Mouse (Mus musculus) embryonic facial prominence, embryonic 14.5 days (tissue): ENCODE results near the gene Prss36. TPM values are rescaled to one million over a fixed set of nuclear protein-coding genes. Genes with fewer than 3 reads are reported as not detected.
A peak's percentile ranks its signal among the peaks of the same experiment; 100 is the strongest.
"Not testable (repeated sequence)": the region's sequence is repeated elsewhere in the genome, so short reads cannot be mapped to it uniquely, and the experiment has no call there.

Source experiments
- ATAC-seq: fragments of 200-750 bp; cut with Nextera tagmentation; 2 replicates; pipeline ENCODE4 v1.8.0; 2017; ENCODE audit warnings: low read depth, moderate number of reproducible peaks, moderate TSS enrichment
- DNase-seq: peaks from one replicate; pipeline ENCODE4 v3.0.0-alpha.2; 2015; ENCODE audit warnings: low spot score
- H3K27ac ChIP-seq: fragments of 300-500 bp; sonication (generic); replicated peaks from 2 replicates; pipeline ENCODE4 v1.5.1; 2014; ENCODE audit warnings: low read depth, mild to moderate bottlenecking, low read length, moderate library complexity
- H3K27me3 ChIP-seq: fragments of 300-500 bp; sonication (generic); replicated peaks from 2 replicates; pipeline ENCODE4 v1.6.1; 2014; ENCODE audit warnings: low read length; ENCODE audit not compliant: control insufficient read depth, insufficient read depth
- H3K36me3 ChIP-seq: fragments of 300-500 bp; sonication (generic); 2 replicates; pipeline ENCODE4 v1.6.1; 2014; ENCODE audit warnings: low read length, mixed read lengths; ENCODE audit not compliant: control insufficient read depth, insufficient read depth
- H3K4me1 ChIP-seq: fragments of 300-500 bp; sonication (generic); 2 replicates; pipeline ENCODE4 v1.6.1; 2014; ENCODE audit warnings: antibody characterized with exemption, low read length; ENCODE audit not compliant: control insufficient read depth, insufficient read depth
- H3K4me2 ChIP-seq: fragments of 300-500 bp; sonication (generic); 2 replicates; pipeline ENCODE4 v1.6.1; 2014; ENCODE audit warnings: low read depth, mild to moderate bottlenecking, low read length, moderate library complexity, mixed read lengths
- H3K4me3 ChIP-seq: fragments of 300-500 bp; sonication (generic); 2 replicates; pipeline ENCODE4 v1.5.1; 2014; ENCODE audit warnings: low read depth, mild to moderate bottlenecking, low read length
- H3K9ac ChIP-seq: fragments of 300-500 bp; sonication (generic); 2 replicates; pipeline ENCODE4 v1.6.1; 2014; ENCODE audit warnings: low read depth, mild to moderate bottlenecking, low read length, moderate library complexity, mixed read lengths
- H3K9me3 ChIP-seq: fragments of 300-500 bp; sonication (generic); 2 replicates; pipeline ENCODE4 v1.6.1; 2016; ENCODE audit warnings: low read length; ENCODE audit not compliant: control insufficient read depth
- WGBS: fragments of 180-500 bp; shearing (Covaris S2); extraction: QIAGEN DNeasy Blood & Tissue Kit; methylation state at CpG from one replicate; pipeline ENCODE4 v1.1.7; 2014; 5-methylcytosine and 5-hydroxymethylcytosine counted together
- polyA plus RNA-seq: library from polyadenylated mRNA; unstranded; fragments of >200 nt; fragmentation: Nextera tagmentation; extraction: Ambion mirVana; gene quantifications from 2 replicates; pipeline ENCODE4 v1.2.1, GENCODE M21; 2014

Prss36 gene
- polyA plus RNA-seq, 1 experiment from 2014 or later, result 10.6 TPM

DNA sequence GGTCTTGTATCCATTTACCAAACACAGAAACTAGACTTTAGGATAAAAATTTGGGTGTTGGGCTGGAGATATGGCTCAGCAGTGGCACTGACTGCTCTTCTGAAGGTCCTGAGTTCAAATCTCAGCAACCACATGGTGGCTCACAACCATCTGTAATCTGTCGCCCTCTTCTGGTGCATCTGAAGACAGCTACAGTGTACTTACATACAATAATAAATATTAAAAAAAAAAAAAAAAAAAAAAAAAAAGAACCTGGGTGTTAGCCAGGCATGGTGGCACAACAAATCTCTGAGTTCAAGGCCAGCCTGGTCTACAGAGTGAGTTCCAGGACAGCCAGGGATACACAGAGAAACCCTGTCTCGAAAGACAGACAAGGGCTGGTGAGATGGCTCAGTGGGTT lies 4.4 kb downstream of the Prss36 start:
- H3K27me3 ChIP-seq, result peaks cover 29% of the 10 kb centered on the region
- H3K27ac ChIP-seq, ATAC-seq, DNase-seq, H3K4me3 ChIP-seq, H3K9me3 ChIP-seq, H3K4me1 ChIP-seq, H3K9ac ChIP-seq, H3K4me2 ChIP-seq, H3K36me3 ChIP-seq: not testable (repeated sequence)
- WGBS, result 53% methylated on average over 2 of the region's 2 CpGs

DNA sequence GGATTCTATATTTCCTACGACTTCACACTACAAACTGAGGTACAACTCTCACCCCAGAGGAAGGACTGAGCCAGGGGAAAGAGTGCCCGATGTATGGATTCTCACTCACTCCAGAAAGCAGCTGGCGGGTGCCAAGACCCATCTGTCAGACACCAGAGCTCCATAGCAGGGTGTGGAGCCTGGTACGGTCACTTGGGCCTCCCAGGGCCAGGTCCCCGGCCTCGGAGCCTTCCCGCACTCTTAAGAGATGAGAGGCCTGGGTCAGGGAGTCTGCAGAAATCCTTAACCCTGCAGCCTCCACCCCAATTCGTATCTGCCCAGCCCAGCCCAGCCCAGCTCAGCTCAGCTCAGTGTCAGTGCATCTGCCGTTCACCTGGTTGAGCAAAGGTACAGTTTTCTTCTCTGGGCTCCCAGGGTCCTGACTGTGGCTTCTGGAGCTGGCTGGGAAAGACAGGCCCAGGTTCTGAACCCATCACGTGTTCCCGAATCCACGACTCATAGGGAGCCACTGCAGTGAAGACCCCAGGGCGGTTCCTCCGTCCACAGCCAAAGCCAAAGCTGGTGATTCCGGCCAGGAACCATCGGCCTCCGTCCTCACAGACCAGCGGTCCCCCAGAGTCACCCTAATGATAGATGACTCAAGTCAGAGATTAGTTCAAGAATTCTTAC lies 10.2 kb downstream of the Prss36 start:
- Histone ChIP-seq H3K27ac (no peak overlapping the region), H3K4me2 (peak overlapping the region; percentile 81), H3K36me3 (no peaks in the 10 kb centered on the region), H3K4me1 (peaks cover 12% of the 10 kb centered on the region), H3K9ac (peak overlapping the region; percentile 68), H3K4me3 (peak overlapping the region; percentile 77), H3K27me3 (no peaks in the 10 kb centered on the region), H3K9me3 (no peaks in the 10 kb centered on the region)
- 57% methylated on average over 18 of the region's 18 CpGs for whole genome bisulfite sequencing
- DNase-seq (no peak), ATAC-seq (no peak)

DNA sequence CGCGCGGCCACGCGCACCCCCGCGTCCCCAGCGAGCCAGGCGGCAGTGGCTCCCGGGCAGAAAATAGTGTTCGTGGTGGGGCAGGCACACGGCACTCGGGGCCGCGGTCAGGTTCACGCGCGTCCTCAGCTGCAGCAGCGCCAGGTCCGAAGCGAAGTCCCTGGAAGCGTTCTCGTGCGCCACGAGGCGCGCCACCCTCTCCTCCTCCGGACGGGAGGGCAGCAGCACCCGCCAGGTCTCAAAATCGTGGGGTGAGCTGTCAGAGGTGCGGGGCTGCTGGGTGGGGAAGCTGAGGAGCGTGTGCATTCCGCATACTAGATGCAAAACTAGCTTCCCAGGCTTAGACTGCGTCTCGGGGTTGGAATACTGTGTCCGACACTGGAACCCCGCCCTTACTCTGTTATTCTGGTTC lies 10.8 kb downstream of the Prss36 start:
- WGBS, result under 1% methylated on average over 27 of the region's 38 CpGs
- ATAC-seq (peak; percentile 31), DNase-seq (peak; percentile 29)
- H3K27ac ChIP-seq, result peak overlapping the region; percentile 65; the same call in 1 of the 2 replicates
- no peaks in the 10 kb centered on the region for H3K27me3 ChIP-seq
- peak overlapping the region; percentile 81 for H3K4me2 ChIP-seq
- peak overlapping the region; percentile 77 for H3K4me3 ChIP-seq
- peaks cover 13% of the 10 kb centered on the region for H3K4me1 ChIP-seq
- peak overlapping the region; percentile 68 for H3K9ac ChIP-seq
- no peaks in the 10 kb centered on the region for H3K9me3 ChIP-seq
- H3K36me3 ChIP-seq, result no peaks in the 10 kb centered on the region

DNA sequence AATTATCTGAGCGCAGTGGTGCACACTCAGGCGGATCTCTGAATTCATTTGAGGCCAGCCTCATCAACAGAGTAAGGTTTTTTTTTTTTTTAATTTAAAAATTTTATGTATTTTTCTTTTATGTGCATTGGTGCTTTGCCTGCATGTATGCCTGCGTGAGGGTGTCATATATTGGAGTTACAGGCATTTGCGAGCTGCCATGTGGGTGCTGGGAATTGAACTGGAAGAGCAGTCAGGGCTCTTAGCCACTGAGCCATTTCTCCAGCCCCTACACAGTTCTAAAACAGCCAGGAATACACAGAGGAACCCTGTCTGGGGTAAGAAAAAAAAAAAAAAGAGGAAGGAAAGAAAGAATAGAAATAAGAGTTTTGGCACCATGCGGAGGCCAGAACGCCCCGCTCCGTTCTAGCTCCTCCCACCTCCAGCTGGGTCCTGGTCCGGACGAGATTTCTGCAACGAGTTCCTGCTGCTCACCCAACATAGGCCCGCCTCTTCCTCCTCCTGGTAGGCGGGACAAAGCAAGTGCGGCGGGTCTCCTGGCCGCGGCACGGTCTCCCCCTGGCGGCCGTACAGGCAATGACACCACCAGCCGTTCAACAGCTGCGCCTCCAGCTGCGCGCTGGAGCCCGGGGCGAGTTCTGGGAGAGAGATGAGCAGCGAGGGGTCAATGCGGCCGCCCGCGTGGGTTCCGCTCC lies 11.3 kb downstream of the Prss36 start:
- H3K36me3 ChIP-seq, result no peaks in the 10 kb centered on the region
- H3K9me3 ChIP-seq, result no peaks in the 10 kb centered on the region
- H3K9ac ChIP-seq, result peak overlapping the region; percentile 68
- peak overlapping the region; percentile 77 for H3K4me3 ChIP-seq
- peak; percentile 98 for DNase-seq
- 0 out of 2 replicates have a peak, but pooled peaks cover 2% of the 10 kb centered on the region for H3K27me3 ChIP-seq
- peak overlapping the region; percentile 81 for H3K4me2 ChIP-seq
- peak; percentile 95 for ATAC-seq
- WGBS, result 8% methylated on average over 24 of the region's 32 CpGs
- peak overlapping the region; percentile 78 for H3K27ac ChIP-seq
- peaks cover 13% of the 10 kb centered on the region for H3K4me1 ChIP-seq

DNA sequence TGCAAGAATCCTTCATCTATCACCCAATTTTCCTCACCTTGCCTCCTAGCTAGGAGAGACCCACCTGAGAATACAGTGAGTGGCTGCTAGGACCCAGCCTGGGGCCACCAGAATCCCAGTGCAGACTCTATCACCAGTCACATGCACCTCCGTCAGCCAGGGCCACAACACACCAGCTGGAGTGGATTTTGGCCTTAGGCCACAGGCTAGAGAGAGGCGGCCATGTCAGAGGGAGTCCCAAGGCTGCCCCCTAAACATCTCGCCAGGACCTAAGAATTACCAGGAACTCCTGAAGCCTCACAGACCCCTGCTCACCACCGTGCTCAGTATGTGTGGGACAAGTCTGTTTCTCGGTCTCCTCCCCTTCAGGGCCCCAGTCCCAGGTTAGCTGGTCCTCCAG lies 12.4 kb downstream of the Prss36 start:
- Histone ChIP-seq H3K27ac (no peak overlapping the region), H3K9me3 (no peaks in the 10 kb centered on the region), H3K27me3 (peaks cover 9% of the 10 kb centered on the region; the same call in 1 of the 2 replicates), H3K4me1 (peaks cover 13% of the 10 kb centered on the region), H3K4me2 (no peak overlapping the region), H3K9ac (0 out of 2 replicates have a peak overlapping the region, but pooled peaks have one; percentile 58), H3K4me3 (no peak overlapping the region), H3K36me3 (no peaks in the 10 kb centered on the region)
- no peak for ATAC-seq
- 72% methylated on average over 5 of the region's 5 CpGs for WGBS
- DNase-seq, result no peak

DNA sequence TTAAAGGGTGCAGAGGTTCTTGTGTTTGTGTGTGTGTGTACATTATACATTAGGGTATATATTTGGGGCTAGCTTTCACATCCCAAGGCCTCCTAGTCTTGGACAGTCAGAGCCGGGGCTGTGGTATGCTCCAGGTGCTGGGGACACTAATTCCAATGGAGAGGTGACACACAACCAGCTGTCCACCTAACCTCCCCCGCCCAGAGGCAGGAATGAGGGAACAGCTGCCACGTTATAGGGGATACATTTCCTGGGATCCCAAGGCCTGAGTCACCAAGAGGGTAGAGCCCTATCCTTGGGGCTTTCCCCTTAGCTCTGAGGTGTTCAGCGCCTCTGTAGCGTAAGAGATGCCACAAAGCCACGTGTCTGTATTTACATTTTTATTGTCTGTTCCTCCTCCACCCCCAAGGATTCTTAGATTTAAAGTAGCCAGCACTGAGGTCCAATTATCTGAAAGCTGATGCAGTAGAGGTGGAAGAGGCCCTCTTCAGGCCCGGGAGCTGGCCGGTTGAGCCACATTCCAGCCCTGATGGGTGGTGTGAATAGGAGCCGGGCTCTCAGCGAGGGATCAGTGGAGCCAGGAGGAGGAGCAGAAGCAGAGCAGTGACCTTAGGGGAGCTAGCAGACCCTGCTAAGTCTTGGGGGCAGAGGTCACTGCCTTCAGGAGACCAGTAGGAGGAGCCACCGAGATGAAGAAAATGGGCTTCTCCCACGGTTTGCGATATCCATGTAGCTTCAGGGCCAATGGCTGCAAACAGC lies 14.1 kb downstream of the Prss36 start:
- no peaks in the 10 kb centered on the region for H3K36me3 ChIP-seq
- WGBS, result 16% methylated on average over 13 of the region's 13 CpGs
- H3K27ac ChIP-seq, result no peak overlapping the region
- H3K4me3 ChIP-seq, result no peak overlapping the region
- no peak overlapping the region for H3K4me2 ChIP-seq
- H3K9ac ChIP-seq, result no peak overlapping the region
- H3K9me3 ChIP-seq, result no peaks in the 10 kb centered on the region
- H3K27me3 ChIP-seq, result peaks cover 18% of the 10 kb centered on the region; the same call in 1 of the 2 replicates
- ATAC-seq (peak; percentile 24; the same call in 1 of the 2 replicates), DNase-seq (peak; percentile 72)
- H3K4me1 ChIP-seq, result peaks cover 13% of the 10 kb centered on the region

DNA sequence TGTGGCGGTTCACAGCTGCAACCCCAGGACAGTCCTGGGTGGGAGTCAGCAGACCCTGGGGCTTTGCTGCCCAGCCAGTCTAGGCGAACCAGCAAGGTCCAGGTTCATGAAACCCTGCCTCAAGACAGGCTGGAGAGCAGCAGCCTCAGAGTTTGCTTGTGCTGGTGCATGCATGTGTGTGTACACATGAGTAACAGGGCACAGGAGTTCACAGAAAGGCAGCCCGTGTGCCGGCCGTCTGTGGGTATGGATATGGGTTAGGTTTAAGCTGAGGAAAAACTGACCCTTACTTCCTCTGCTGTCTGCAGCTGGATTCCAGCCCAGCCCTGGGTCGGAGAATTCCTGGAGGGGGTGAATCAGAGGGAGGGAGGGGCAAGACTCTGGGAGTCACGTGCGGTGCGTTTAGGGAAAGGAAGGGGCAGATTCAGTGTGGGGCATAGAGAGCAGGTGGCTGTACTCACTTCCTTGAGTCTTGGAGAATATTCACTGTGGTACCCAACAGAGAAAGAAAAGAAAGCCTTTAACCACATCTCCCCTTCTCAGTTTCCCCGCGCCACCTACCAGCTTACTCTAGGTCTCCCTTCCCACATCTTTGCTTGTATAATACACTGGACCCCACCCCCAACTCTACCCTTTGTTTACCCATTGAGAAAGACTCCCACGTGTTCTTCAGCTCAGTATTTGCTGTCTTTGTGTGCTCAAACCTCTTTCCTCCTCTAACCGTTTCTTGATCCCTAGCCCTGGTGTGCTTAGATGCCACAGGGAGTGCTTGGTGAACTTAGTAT lies 15.0 kb downstream of the Prss36 start:
- 27% methylated on average over 13 of the region's 13 CpGs for WGBS
- Histone ChIP-seq H3K9ac (no peak overlapping the region), H3K4me3 (no peak overlapping the region), H3K9me3 (no peaks in the 10 kb centered on the region), H3K27ac (peak overlapping the region; percentile 36; the same call in 1 of the 2 replicates), H3K36me3 (peaks cover 3% of the 10 kb centered on the region; the same call in 1 of the 2 replicates), H3K27me3 (peaks cover 18% of the 10 kb centered on the region; the same call in 1 of the 2 replicates), H3K4me1 (peaks cover 13% of the 10 kb centered on the region), H3K4me2 (no peak overlapping the region)
- peak; percentile 57 for DNase-seq
- ATAC-seq, result peak; percentile 8; the same call in 1 of the 2 replicates

DNA sequence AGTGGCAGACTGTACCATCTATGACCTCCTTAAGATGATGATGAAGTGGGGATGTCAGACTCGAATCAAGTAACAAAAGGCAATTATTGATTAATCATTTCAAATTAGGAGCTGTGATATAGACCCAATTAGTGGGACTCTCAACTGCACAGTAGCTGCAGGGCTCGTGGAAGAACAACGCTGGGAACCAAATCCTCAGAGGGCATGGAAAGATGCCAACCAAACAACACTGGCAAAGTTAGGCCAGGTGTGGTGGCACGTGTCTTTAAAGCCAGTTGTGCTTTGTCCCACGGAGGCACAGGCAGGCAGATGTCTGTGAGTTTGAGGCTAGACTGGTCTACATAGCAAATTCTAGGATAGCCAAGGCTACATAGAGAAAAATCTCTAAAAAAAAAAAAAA lies 15.9 kb downstream of the Prss36 start:
- peaks cover 7% of the 10 kb centered on the region for H3K4me1 ChIP-seq
- H3K27me3 ChIP-seq, result peaks cover 18% of the 10 kb centered on the region; the same call in 1 of the 2 replicates
- H3K27ac ChIP-seq, result no peak overlapping the region
- H3K9ac ChIP-seq, result no peak overlapping the region
- H3K4me2 ChIP-seq, result no peak overlapping the region
- H3K36me3 ChIP-seq, result peaks cover 8% of the 10 kb centered on the region; the same call in 1 of the 2 replicates
- no peaks in the 10 kb centered on the region for H3K9me3 ChIP-seq
- H3K4me3 ChIP-seq, result no peak overlapping the region
- WGBS, result 67% methylated on average over 5 of the region's 5 CpGs
- DNase-seq (no peak), ATAC-seq (no peak)
